Mouse (Mus musculus): ENCODE data around the gene Exoc3l4. TPM values are rescaled to one million over a fixed set of nuclear protein-coding genes. Genes with fewer than 3 reads are reported as not detected.

The Exoc3l4 gene
- polyA plus RNA-seq, 1 experiment from 2014 or later, result 15.5 TPM

- H3K27ac ChIP-seq, result no peak overlapping the region
- H3K9me3 ChIP-seq (replicated peaks), result no peaks in the 10 kb centered on the region
- no peaks in the 10 kb centered on the region for H3K36me3 ChIP-seq
- ATAC-seq (ENCODE audit: low read depth) (0 out of 2 replicates have a peak, but pooled peaks have one; percentile 3), DNase-seq (no peak)
- H3K4me1 ChIP-seq (replicated peaks), result peaks cover 24% of the 10 kb centered on the region
- WGBS (ENCODE audit: insufficient replicate concordance), result 28% methylated on average over 12 of the region's 12 CpGs
- peak overlapping the region; percentile 31; the same call in 1 of the 2 replicates for H3K4me3 ChIP-seq (replicated peaks)
- peaks cover 71% of the 10 kb centered on the region for H3K27me3 ChIP-seq
- peak overlapping the region; percentile 56 for H3K4me2 ChIP-seq
- 0 out of 2 replicates have a peak overlapping the region, but pooled peaks have one; percentile 29 for H3K9ac ChIP-seq
Observed at GRCm38 (mm10) chr12:111412581-111413284, 4.1 kb upstream of the Exoc3l4 start.

GRCm38 (mm10) chr12:111413300-111413699 lies 3.5 kb upstream of the Exoc3l4 start:
- WGBS (ENCODE audit: insufficient replicate concordance), result 2% methylated on average over 21 of the region's 21 CpGs

GRCm38 (mm10) chr12:111419918-111420317 lies 3.1 kb downstream of the Exoc3l4 start:
- no peak overlapping the region for H3K9ac ChIP-seq
- H3K9me3 ChIP-seq (replicated peaks), result no peaks in the 10 kb centered on the region
- peak overlapping the region; percentile 69 for H3K27ac ChIP-seq
- H3K4me3 ChIP-seq (replicated peaks), result no peak overlapping the region
- peaks cover 87% of the 10 kb centered on the region for H3K27me3 ChIP-seq
- DNase-seq (no peak), ATAC-seq (ENCODE audit: low read depth) (no peak)
- H3K36me3 ChIP-seq, result 0 out of 2 replicates have a peak, but pooled peaks cover 3% of the 10 kb centered on the region
- H3K4me1 ChIP-seq (replicated peaks), result peaks cover 72% of the 10 kb centered on the region
- WGBS (ENCODE audit: insufficient replicate concordance), result 22% methylated on average over 5 of the region's 5 CpGs
- H3K4me2 ChIP-seq, result peak overlapping the region; percentile 51

More at GRCm38 (mm10) chr12:111413300-111413699, 3.5 kb upstream of the Exoc3l4 start:
- peak; percentile 75 for ATAC-seq (ENCODE audit: low read depth)
- Histone ChIP-seq H3K9me3 (replicated peaks) (no peaks in the 10 kb centered on the region), H3K27ac (no peak overlapping the region), H3K9ac (0 out of 2 replicates have a peak overlapping the region, but pooled peaks have one; percentile 29), H3K27me3 (peaks cover 71% of the 10 kb centered on the region), H3K4me1 (replicated peaks) (peaks cover 30% of the 10 kb centered on the region), H3K4me2 (peak overlapping the region; percentile 56), H3K36me3 (no peaks in the 10 kb centered on the region), H3K4me3 (replicated peaks) (peak overlapping the region; percentile 31; the same call in 1 of the 2 replicates)
- DNase-seq, result peak; percentile 74

- peak overlapping the region; percentile 51 for H3K4me2 ChIP-seq
- H3K36me3 ChIP-seq, result 0 out of 2 replicates have a peak, but pooled peaks cover 3% of the 10 kb centered on the region
- H3K4me1 ChIP-seq (replicated peaks), result peaks cover 79% of the 10 kb centered on the region
- peaks cover 88% of the 10 kb centered on the region for H3K27me3 ChIP-seq
- peak overlapping the region; percentile 23; the same call in 1 of the 2 replicates for H3K4me3 ChIP-seq (replicated peaks)
- peak overlapping the region; percentile 69 for H3K27ac ChIP-seq
- no peaks in the 10 kb centered on the region for H3K9me3 ChIP-seq (replicated peaks)
- DNase-seq (no peak), ATAC-seq (ENCODE audit: low read depth) (peak; percentile 46)
- H3K9ac ChIP-seq, result peak overlapping the region; percentile 43; the same call in 1 of the 2 replicates
- 16% methylated on average over 7 of the region's 7 CpGs for WGBS (ENCODE audit: insufficient replicate concordance)
Observed at GRCm38 (mm10) chr12:111420946-111421709, 4.3 kb downstream of the Exoc3l4 start.

GRCm38 (mm10) chr12:111422852-111423251 lies 6.0 kb downstream of the Exoc3l4 start:
- Histone ChIP-seq H3K36me3 (0 out of 2 replicates have a peak, but pooled peaks cover 6% of the 10 kb centered on the region), H3K9me3 (replicated peaks) (no peaks in the 10 kb centered on the region), H3K27me3 (peaks cover 86% of the 10 kb centered on the region), H3K27ac (no peak overlapping the region), H3K4me3 (replicated peaks) (no peak overlapping the region), H3K4me1 (replicated peaks) (peaks cover 79% of the 10 kb centered on the region), H3K9ac (no peak overlapping the region), H3K4me2 (no peak overlapping the region)
- DNase-seq, result no peak
- 50% methylated on average over 5 of the region's 5 CpGs for WGBS (ENCODE audit: insufficient replicate concordance)
- ATAC-seq (ENCODE audit: low read depth), result no peak

GRCm38 (mm10) chr12:111423570-111424129 lies 6.8 kb downstream of the Exoc3l4 start:
- Histone ChIP-seq H3K27me3 (peaks cover 88% of the 10 kb centered on the region), H3K4me1 (replicated peaks) (peaks cover 81% of the 10 kb centered on the region), H3K27ac (no peak overlapping the region), H3K4me3 (replicated peaks) (no peak overlapping the region), H3K4me2 (no peak overlapping the region), H3K9ac (no peak overlapping the region), H3K36me3 (0 out of 2 replicates have a peak, but pooled peaks cover 6% of the 10 kb centered on the region), H3K9me3 (replicated peaks) (no peaks in the 10 kb centered on the region)
- ATAC-seq (ENCODE audit: low read depth) (no peak), DNase-seq (no peak)
- WGBS (ENCODE audit: insufficient replicate concordance), result 20% methylated on average over 43 of the region's 43 CpGs

- no peak for DNase-seq
- Histone ChIP-seq H3K4me1 (replicated peaks) (peaks cover 81% of the 10 kb centered on the region), H3K27ac (no peak overlapping the region), H3K36me3 (0 out of 2 replicates have a peak, but pooled peaks cover 6% of the 10 kb centered on the region), H3K27me3 (peaks cover 88% of the 10 kb centered on the region), H3K9me3 (replicated peaks) (no peaks in the 10 kb centered on the region), H3K9ac (no peak overlapping the region), H3K4me3 (replicated peaks) (no peak overlapping the region), H3K4me2 (no peak overlapping the region)
- no peak for ATAC-seq (ENCODE audit: low read depth)
- WGBS (ENCODE audit: insufficient replicate concordance), result 37% methylated on average over 9 of the region's 9 CpGs
Observed at GRCm38 (mm10) chr12:111424547-111424946, 7.7 kb downstream of the Exoc3l4 start.

- Histone ChIP-seq H3K4me1 (replicated peaks) (peaks cover 81% of the 10 kb centered on the region), H3K27me3 (peaks cover 89% of the 10 kb centered on the region), H3K9ac (no peak overlapping the region), H3K9me3 (replicated peaks) (no peaks in the 10 kb centered on the region), H3K4me3 (replicated peaks) (no peak overlapping the region), H3K36me3 (0 out of 2 replicates have a peak, but pooled peaks cover 6% of the 10 kb centered on the region), H3K4me2 (no peak overlapping the region), H3K27ac (no peak overlapping the region)
- 2% methylated on average over 15 of the region's 15 CpGs for WGBS (ENCODE audit: insufficient replicate concordance)
- peak; percentile 67 for DNase-seq
- ATAC-seq (ENCODE audit: low read depth), result no peak
Observed at GRCm38 (mm10) chr12:111425258-111425657, 8.4 kb downstream of the Exoc3l4 start.

GRCm38 (mm10) chr12:111425789-111426460 lies 9.1 kb downstream of the Exoc3l4 start:
- Histone ChIP-seq H3K9ac (no peak overlapping the region), H3K27ac (no peak overlapping the region), H3K4me3 (replicated peaks) (no peak overlapping the region), H3K4me2 (no peak overlapping the region), H3K27me3 (peaks cover 92% of the 10 kb centered on the region), H3K36me3 (0 out of 2 replicates have a peak, but pooled peaks cover 6% of the 10 kb centered on the region), H3K9me3 (replicated peaks) (no peaks in the 10 kb centered on the region), H3K4me1 (replicated peaks) (peaks cover 81% of the 10 kb centered on the region)
- DNase-seq (peak; percentile 81), ATAC-seq (ENCODE audit: low read depth) (peak; percentile 49)
- 21% methylated on average over 29 of the region's 29 CpGs for WGBS (ENCODE audit: insufficient replicate concordance)

GRCm38 (mm10) chr12:111427438-111428113 lies 10.8 kb downstream of the Exoc3l4 start:
- DNase-seq (no peak), ATAC-seq (ENCODE audit: low read depth) (no peak)
- Histone ChIP-seq H3K27me3 (peaks cover 86% of the 10 kb centered on the region), H3K4me1 (replicated peaks) (peaks cover 83% of the 10 kb centered on the region), H3K4me2 (no peak overlapping the region), H3K27ac (no peak overlapping the region), H3K9ac (no peak overlapping the region), H3K36me3 (0 out of 2 replicates have a peak, but pooled peaks cover 6% of the 10 kb centered on the region), H3K4me3 (replicated peaks) (no peak overlapping the region), H3K9me3 (replicated peaks) (no peaks in the 10 kb centered on the region)
- WGBS (ENCODE audit: insufficient replicate concordance), result 58% methylated on average over 12 of the region's 12 CpGs
